Mouse (Mus musculus): Measurements from ENCODE around the gene Mpg.

The Mpg gene

GRCm38 (mm10) chr11:32262674-32263415 lies 36.5 kb downstream of the Mpg start:
- no peak for DNase-seq (ENCODE audit: low spot score)

- no peak for DNase-seq (ENCODE audit: low spot score)
Measured at GRCm38 (mm10) chr11:32265117-32265738, 38.9 kb downstream of the Mpg start.

- no peak for DNase-seq (ENCODE audit: low spot score)
Measured at GRCm38 (mm10) chr11:32266194-32266593, 39.9 kb downstream of the Mpg start.

- no peak for DNase-seq (ENCODE audit: low spot score)
Measured at GRCm38 (mm10) chr11:32266776-32267175, 40.5 kb downstream of the Mpg start.

GRCm38 (mm10) chr11:32267188-32267884 lies 41.0 kb downstream of the Mpg start, which contains the start of gene Nprl3:
Gene Nprl3, minus strand, starts transcription at chr11:32267707.
- peak; percentile 95 for DNase-seq (ENCODE audit: low spot score)

GRCm38 (mm10) chr11:32267964-32268363 lies 41.7 kb downstream of the Mpg start:
- DNase-seq (ENCODE audit: low spot score) = no peak

GRCm38 (mm10) chr11:32268952-32269351 lies 42.6 kb downstream of the Mpg start:
- no peak for DNase-seq (ENCODE audit: low spot score)

- no peak for DNase-seq (ENCODE audit: low spot score)
Measured at GRCm38 (mm10) chr11:32271178-32271577, 44.9 kb downstream of the Mpg start.

- no peak for DNase-seq (ENCODE audit: low spot score)
Measured at GRCm38 (mm10) chr11:32276347-32276746, 50.0 kb downstream of the Mpg start, which contains the start of gene Hba-x. Gene Hba-x, plus strand, starts transcription at chr11:32276400.

- DNase-seq (ENCODE audit: low spot score) = no peak
Measured at GRCm38 (mm10) chr11:32277736-32278457, 51.6 kb downstream of the Mpg start.

GRCm38 (mm10) chr11:32278458-32278957 lies 52.2 kb downstream of the Mpg start:
- no peak for DNase-seq (ENCODE audit: low spot score)

- DNase-seq (ENCODE audit: low spot score) = no peak
Measured at GRCm38 (mm10) chr11:32280646-32281045, 54.3 kb downstream of the Mpg start.

- DNase-seq (ENCODE audit: low spot score) = no peak
Measured at GRCm38 (mm10) chr11:32281416-32282144, 55.3 kb downstream of the Mpg start.
